Mouse (Mus musculus) testis, adult 2 months (tissue): Measurements from ENCODE around the gene Wdr4. TPM values are rescaled to one million over a fixed set of nuclear protein-coding genes. Genes with fewer than 3 reads are reported as not detected.
A peak's percentile ranks its signal among the peaks of the same experiment; 100 is the strongest.

Experiments
- H3K27ac ChIP-seq: fragments of 200-500 bp; 2 replicates; pipeline ENCODE4 v1.5.1; 2012; ENCODE audit warnings: low read depth, low read length; ENCODE audit not compliant: control insufficient read depth, insufficient read depth
- H3K27me3 ChIP-seq: fragments of 200-500 bp; 2 replicates; pipeline ENCODE4 v1.6.1; 2012; ENCODE audit warnings: mild to moderate bottlenecking, low read length, moderate library complexity; ENCODE audit not compliant: control insufficient read depth, insufficient read depth
- H3K36me3 ChIP-seq: fragments of 200-500 bp; 2 replicates; pipeline ENCODE4 v1.6.1; 2012; ENCODE audit warnings: mild to moderate bottlenecking, low read length; ENCODE audit not compliant: control insufficient read depth, insufficient read depth
- H3K4me1 ChIP-seq: fragments of 200-500 bp; 2 replicates; pipeline ENCODE4 v1.6.1; 2012; ENCODE audit warnings: low read length; ENCODE audit not compliant: control insufficient read depth, insufficient read depth
- H3K4me3 ChIP-seq: fragments of 200-500 bp; 2 replicates; pipeline ENCODE4 v1.5.1; 2012; ENCODE audit warnings: low read depth, mild to moderate bottlenecking, low read length, moderate library complexity, mixed read lengths; ENCODE audit not compliant: control insufficient read depth
- CTCF ChIP-seq: fragments of 200-500 bp; IDR thresholded peaks from 2 replicates; pipeline ENCODE4 v1.5.1; 2012; ENCODE audit warnings: low read depth, mild to moderate bottlenecking, inconsistent platforms, low read length, moderate library complexity; ENCODE audit not compliant: control insufficient read depth, insufficient read depth, insufficient replicate concordance
- POLR2A ChIP-seq: fragments of 200-500 bp; IDR thresholded peaks from 2 replicates; pipeline ENCODE4 v1.6.1; 2012; ENCODE audit warnings: low read depth, mild to moderate bottlenecking, inconsistent platforms, low read length, moderate library complexity; ENCODE audit not compliant: control insufficient read depth
- polyA plus RNA-seq: library from polyadenylated mRNA; depleted of rRNA; stranded (reverse); fragments of >200 nt; gene quantifications from 2 replicates; pipeline ENCODE4 v1.2.3, GENCODE M21; 2012

Wdr4 gene
- polyA plus RNA-seq, 1 experiment, result 14.7 TPM

DNA sequence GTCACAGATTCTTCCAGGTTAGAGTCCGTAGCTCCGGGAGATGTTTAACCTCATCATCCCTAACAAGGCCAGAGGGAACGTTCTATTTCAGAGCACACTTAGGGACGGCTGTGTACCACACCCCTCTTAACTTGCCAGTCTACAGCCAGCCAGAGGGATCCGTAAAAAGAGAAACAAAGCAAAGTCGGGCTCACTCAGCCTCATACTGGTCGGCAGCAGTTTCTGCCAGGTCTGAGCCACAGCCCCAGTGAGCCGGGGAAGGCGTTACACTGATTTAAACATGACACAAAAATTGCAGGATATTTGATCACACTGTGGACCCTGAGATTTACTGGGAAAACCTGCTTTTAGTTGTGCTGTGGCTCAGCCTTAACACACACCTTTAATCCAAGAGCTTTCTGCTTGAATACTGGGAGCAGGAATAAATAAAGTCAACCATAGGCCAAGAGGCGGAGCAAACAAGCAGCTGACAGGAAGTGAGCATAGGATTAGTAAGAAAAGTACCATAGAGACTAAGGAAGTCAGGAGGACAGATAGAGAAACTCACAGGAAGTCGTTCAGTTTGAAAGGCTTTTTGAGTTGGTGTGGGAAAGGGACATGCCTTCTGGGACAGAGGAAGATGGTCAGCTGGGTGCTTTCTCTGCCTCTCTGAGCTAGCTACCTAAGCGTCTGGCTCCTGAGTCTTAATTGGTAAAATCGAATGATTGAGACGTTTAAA, 11.8 kb upstream of the Wdr4 start:
- Histone ChIP-seq H3K4me1 (no peaks in the 10 kb centered on the region), H3K27me3 (no peaks in the 10 kb centered on the region), H3K27ac (no peak overlapping the region), H3K36me3 (no peaks in the 10 kb centered on the region), H3K4me3 (no peak overlapping the region)
- TF ChIP-seq CTCF (no peak), POLR2A (no peak)

DNA sequence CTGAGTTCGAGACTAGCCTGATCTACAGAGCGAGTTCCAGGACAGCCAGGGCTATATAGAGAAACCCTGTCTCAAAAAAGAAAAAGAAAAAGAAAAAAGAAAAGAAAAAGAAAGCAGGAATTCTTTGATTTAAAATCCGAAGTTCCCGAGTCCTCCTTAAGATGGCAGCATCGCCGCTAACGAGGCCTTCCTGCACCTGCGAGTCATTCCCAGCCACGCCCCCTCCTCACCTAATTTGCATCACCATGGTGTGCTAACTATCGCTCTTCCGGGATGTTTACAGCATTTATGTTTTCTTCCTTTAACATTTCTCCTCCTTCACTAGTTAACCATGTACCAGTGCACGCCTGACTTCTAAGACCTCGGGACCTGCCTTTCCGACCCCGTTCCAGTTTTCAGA, 9.5 kb upstream of the Wdr4 start:
- no peaks in the 10 kb centered on the region for H3K4me1 ChIP-seq
- H3K27me3 ChIP-seq, result no peaks in the 10 kb centered on the region
- peak; percentile 47; the same call in 1 of the 2 replicates for TF ChIP-seq CTCF
- TF ChIP-seq POLR2A, result no peak
- no peaks in the 10 kb centered on the region for H3K36me3 ChIP-seq
- peak overlapping the region; percentile 35; the same call in 1 of the 2 replicates for H3K4me3 ChIP-seq
- H3K27ac ChIP-seq, result no peak overlapping the region

DNA sequence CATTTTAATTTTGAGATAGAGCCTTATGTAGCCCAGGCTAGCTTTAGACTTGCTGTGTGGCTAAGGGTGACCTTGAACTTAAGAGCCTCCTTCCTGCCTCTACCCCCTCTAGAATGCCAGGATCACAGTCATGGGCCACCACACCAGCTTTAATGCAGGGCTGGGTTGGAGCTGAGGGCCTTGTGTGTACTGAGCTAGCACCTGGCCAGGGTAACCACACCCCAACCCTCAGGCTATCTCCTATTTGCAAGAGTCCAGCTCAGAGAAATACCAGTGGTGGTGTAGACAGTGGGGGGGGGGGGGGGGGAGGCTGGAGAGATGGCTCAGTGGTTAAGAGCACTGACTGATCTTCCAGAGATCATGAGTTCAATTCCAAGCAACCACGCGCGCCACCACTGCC, 6.0 kb upstream of the Wdr4 start:
- Histone ChIP-seq H3K27me3 (no peaks in the 10 kb centered on the region), H3K4me1 (no peaks in the 10 kb centered on the region; the same call in 1 of the 2 replicates), H3K36me3 (no peaks in the 10 kb centered on the region), H3K27ac (no peak overlapping the region), H3K4me3 (no peak overlapping the region)
- no peak for TF ChIP-seq CTCF

DNA sequence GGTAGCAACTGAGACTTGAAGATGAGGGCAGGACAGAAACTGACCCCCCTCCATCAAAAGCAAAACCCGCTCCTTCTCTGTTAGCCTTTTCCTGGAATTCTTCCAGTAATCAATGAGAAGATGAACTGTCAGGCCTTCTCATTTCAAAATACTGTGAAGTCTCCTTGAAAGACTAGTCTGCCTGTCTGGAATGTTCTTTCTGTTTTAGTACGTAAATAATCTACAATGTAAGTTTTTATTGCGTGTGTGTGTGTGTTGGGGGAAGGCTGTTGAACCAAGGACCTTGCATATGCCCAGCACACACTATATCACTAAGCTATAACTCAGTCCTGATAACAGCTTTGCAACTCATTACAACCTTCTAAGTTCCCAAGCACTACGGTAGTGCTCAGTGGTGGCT, 5.3 kb upstream of the Wdr4 start:
- H3K4me1 ChIP-seq, result peaks cover 2% of the 10 kb centered on the region
- no peak overlapping the region for H3K4me3 ChIP-seq
- no peaks in the 10 kb centered on the region for H3K27me3 ChIP-seq
- H3K36me3 ChIP-seq, result no peaks in the 10 kb centered on the region
- H3K27ac ChIP-seq, result no peak overlapping the region
- no peak for TF ChIP-seq CTCF
- TF ChIP-seq POLR2A, result no peak

DNA sequence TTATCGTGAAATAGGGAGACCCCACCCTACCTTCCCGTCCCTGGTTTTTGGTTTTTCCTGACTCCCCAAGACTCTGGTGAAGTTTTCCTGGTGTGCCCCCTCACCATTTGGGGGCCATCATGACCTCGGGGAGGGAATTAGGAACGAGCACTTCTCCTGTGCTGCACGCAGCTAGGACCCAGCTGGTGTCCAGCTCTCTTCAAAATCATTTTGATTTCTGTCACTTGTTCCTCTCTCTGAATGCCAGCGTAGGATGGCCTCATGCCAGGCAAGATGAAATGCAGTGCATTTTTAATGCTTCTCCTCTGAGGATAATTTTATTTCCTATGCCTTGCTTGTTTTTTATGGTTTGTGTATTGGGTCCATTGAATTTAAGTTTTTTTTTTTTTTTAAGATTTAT, 2.2 kb upstream of the Wdr4 start:
- no peak for TF ChIP-seq POLR2A
- TF ChIP-seq CTCF, result no peak
- H3K36me3 ChIP-seq, result no peaks in the 10 kb centered on the region
- no peak overlapping the region for H3K27ac ChIP-seq
- H3K4me1 ChIP-seq, result peaks cover 2% of the 10 kb centered on the region
- H3K27me3 ChIP-seq, result no peaks in the 10 kb centered on the region
- no peak overlapping the region for H3K4me3 ChIP-seq

DNA sequence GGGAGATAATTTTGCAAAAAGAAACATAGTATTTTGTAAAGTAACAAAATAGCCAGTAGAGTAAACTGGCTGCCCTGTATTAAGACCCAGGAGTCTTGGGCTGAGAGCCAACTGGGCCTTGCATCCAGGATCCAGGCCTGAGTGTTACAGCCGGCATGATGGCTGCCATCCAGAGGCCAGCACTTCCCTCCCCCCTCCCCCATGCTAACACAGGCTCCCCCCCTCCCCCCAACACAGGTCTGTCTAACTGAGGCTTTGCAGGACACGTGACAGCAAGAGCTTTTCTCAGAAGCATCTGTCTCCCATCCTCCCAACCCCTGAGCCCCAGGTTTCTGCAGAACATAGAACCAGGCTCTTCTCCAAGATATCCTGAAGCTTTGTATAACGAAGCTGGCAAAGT, 1.1 kb upstream of the Wdr4 start:
- no peaks in the 10 kb centered on the region for H3K27me3 ChIP-seq
- TF ChIP-seq CTCF (no peak), POLR2A (no peak)
- no peak overlapping the region for H3K27ac ChIP-seq
- H3K4me1 ChIP-seq, result peaks cover 2% of the 10 kb centered on the region
- no peak overlapping the region for H3K4me3 ChIP-seq
- no peaks in the 10 kb centered on the region for H3K36me3 ChIP-seq

DNA sequence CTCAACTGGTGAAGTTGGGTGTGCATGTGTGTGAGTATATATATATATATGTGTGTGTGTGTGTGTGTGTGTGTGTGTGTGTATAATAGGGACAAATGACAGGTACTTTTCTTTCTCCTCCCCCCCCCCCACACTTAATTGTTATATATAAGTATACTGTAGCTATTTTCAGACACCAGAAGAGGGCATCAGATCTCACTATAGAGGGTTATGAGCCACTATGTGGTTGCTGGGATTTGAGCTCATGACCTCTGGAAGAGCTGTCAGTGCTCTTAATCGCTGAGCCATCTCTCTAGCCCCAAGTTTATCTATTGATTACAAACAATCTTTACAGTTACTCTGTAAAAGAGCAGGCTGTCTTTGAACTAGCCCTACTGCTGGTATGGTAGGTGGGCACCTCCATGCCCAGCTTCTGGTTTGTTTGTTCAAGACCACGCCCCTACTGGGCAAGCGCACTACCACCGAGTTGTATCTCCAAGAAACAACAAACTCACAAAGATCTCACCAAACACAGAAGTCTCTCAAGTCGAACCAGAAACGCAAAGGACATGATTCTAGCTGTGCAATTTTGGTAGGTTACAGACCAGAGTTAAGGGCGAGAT, 335 bp downstream of the Wdr4 start:
- no peaks in the 10 kb centered on the region for H3K27me3 ChIP-seq
- no peak overlapping the region for H3K27ac ChIP-seq
- H3K36me3 ChIP-seq, result no peaks in the 10 kb centered on the region
- TF ChIP-seq CTCF (no peak), POLR2A (no peak)
- H3K4me1 ChIP-seq, result peaks cover 2% of the 10 kb centered on the region
- H3K4me3 ChIP-seq, result peak overlapping the region; percentile 84
